ENCODE assay signal across 9 mouse cellular contexts in the genomic region with DNA sequence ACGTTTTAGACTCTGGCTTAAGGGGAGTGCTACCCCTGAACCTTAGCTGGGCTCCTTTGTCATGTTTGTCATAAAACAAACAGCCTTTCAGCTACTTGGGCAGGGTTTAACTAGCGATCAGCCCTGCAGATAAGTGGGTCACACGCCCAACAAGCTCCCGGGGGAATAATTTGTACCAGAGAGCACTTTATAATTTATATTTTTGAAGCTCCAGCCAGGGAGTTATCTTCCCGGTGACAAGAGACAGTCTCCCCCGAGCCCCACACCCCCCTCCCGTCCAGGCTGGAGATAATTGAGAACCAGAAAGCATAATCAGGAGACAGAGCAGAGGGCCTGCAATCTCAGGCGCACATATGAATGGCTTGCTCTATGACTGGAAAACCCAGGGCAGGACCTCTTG. TPM values are rescaled to one million over a fixed set of nuclear protein-coding genes. Genes with fewer than 3 reads are reported as not detected.
A peak's percentile ranks its signal among the peaks of the same experiment; 100 is the strongest.
DNase-seq lines count a peak whose midpoint lies in the region; ATAC-seq and TF ChIP-seq lines count a peak whose summit lies in the region.
"Had no signal": no experiment of that assay in that cellular context is flagged by ENCODE, and none has a peak within 500 bp of the region (broad histone marks: within the 10 kb centered on the region; RNA-seq: fewer than 3 reads in every experiment).

No protein-coding gene starts in this region.

- no peak for ATAC-seq in erythroblast, adult 5-6 weeks (replicated peaks; ENCODE audit: low FRiP score, poor library complexity, severe bottlenecking)
- ATAC-seq in limb, embryonic 11.5 days (ENCODE audit: insufficient number of reproducible peaks, low FRiP score, low TSS enrichment, low read depth) = no peak

- 31% methylated on average over 8 of the region's 8 CpGs for WGBS in limb, embryonic 11.5 days
- WGBS in small intestine, adult 2 months = 21% methylated on average over 8 of the region's 8 CpGs

- peaks cover 25% of the 10 kb centered on the region for H3K36me3 ChIP-seq in erythroblast, embryonic 14.5 days (ENCODE audit: control insufficient read depth)
- H3K36me3 ChIP-seq in limb, embryonic 11.5 days (ENCODE audit: control insufficient read depth, insufficient read depth, low read length) = no peaks in the 10 kb centered on the region
- no peaks in the 10 kb centered on the region for H3K36me3 ChIP-seq in small intestine, adult 2 months (ENCODE audit: control insufficient read depth, insufficient read depth, low read length)

- no peaks in the 10 kb centered on the region for H3K9me3 ChIP-seq in erythroblast, embryonic 14.5 days (ENCODE audit: control insufficient read depth, low read length)
- H3K9me3 ChIP-seq in limb, embryonic 11.5 days (ENCODE audit: control insufficient read depth, low read length) = no peaks in the 10 kb centered on the region
- H3K9me3 ChIP-seq: megakaryocyte, embryonic 14.5 days had no signal

- peak; percentile 44 to 54 for DNase-seq in kidney, postnatal 25 days
- DNase-seq in kidney, adult 9 months = no peak
- no peak for DNase-seq in limb, embryonic 11.5 days (ENCODE audit: low spot score)
- DNase-seq in urinary bladder, postnatal 14 days (ENCODE audit: low spot score) = no peak
- no peak for DNase-seq in lung, postnatal 10 days

- no peak for TF ChIP-seq POLR2A in small intestine, adult 2 months (IDR thresholded peaks at IDR 0.05; ENCODE audit: low read depth, low read length)

- H3K27ac ChIP-seq in limb, embryonic 11.5 days (replicated peaks; ENCODE audit: low read depth, low read length) = peak overlapping the region; percentile 31; the same call in 1 of the 2 replicates
- 0 out of 2 replicates have a peak overlapping the region, but pooled peaks have one; percentile 17 for H3K27ac ChIP-seq in small intestine, adult 2 months (ENCODE audit: insufficient read depth, low read depth, low read length)

- no peak overlapping the region for H3K4me2 ChIP-seq in limb, embryonic 11.5 days (ENCODE audit: low read depth, severe bottlenecking)

- peaks cover 8% of the 10 kb centered on the region for H3K27me3 ChIP-seq in erythroblast, embryonic 14.5 days (ENCODE audit: control insufficient read depth)
- H3K27me3 ChIP-seq in limb, embryonic 11.5 days (ENCODE audit: control insufficient read depth, insufficient read depth, low read length) = no peaks in the 10 kb centered on the region
- H3K27me3 ChIP-seq in small intestine, adult 2 months (ENCODE audit: control insufficient read depth, insufficient read depth, low read length) = no peaks in the 10 kb centered on the region
- H3K27me3 ChIP-seq: megakaryocyte, embryonic 14.5 days had no signal

- H3K4me3 ChIP-seq in erythroblast, embryonic 14.5 days (replicated peaks) = peak overlapping the region; percentile 54
- H3K4me3 ChIP-seq in limb, embryonic 11.5 days (ENCODE audit: low read depth, low read length) = no peak overlapping the region
- no peak overlapping the region for H3K4me3 ChIP-seq in small intestine, adult 2 months (ENCODE audit: low read depth, low read length)
- H3K4me3 ChIP-seq: megakaryocyte, embryonic 14.5 days had no signal

- peaks cover 99% of the 10 kb centered on the region for H3K4me1 ChIP-seq in erythroblast, embryonic 14.5 days (ENCODE audit: control insufficient read depth)
- H3K4me1 ChIP-seq in limb, embryonic 11.5 days (ENCODE audit: control insufficient read depth, insufficient read depth, low read length) = 0 out of 2 replicates have a peak, but pooled peaks cover 6% of the 10 kb centered on the region
- H3K4me1 ChIP-seq in small intestine, adult 2 months (ENCODE audit: control insufficient read depth, insufficient read depth, insufficient read length, low read length) = peaks cover 35% of the 10 kb centered on the region; the same call in 1 of the 2 replicates

- no peak overlapping the region for H3K9ac ChIP-seq in limb, embryonic 11.5 days (ENCODE audit: low read length)

- no peak for TF ChIP-seq CTCF in small intestine, adult 2 months (IDR thresholded peaks at IDR 0.05; ENCODE audit: extremely low read depth, insufficient read length, insufficient replicate concordance, low read depth, low read length)

RNA-seq across cellular contexts. Expression of a gene that starts 45.5 kb away (rescaled TPM):
- 72.6 and 76.6 TPM in 2 replicates for polyA plus RNA-seq in erythroblast, embryonic 14.5 days (2012)
- total RNA-seq in erythroblast, adult 5-6 weeks (2015; ENCODE audit: low replicate concordance) = 342 and 357 TPM in 2 replicates
- 725 and 933 TPM in 2 replicates for total RNA-seq in erythroblast, adult 5-6 weeks (2017; ENCODE audit: low replicate concordance)
- 19.1 and 21.5 TPM in 2 replicates for polyA plus RNA-seq in limb, embryonic 11.5 days (2014; fragmentation: Nextera tagmentation; extraction: Ambion mirVana)
- 38.9 and 160 TPM in 2 replicates for polyA plus RNA-seq in small intestine, adult 2 months (2012; rRNA removed)

Comparison
In these comparisons a context has a peak if more than half of its experiments do, and no peak if none do; other contexts are left out.
1. DNase-seq: peak in kidney, postnatal 25 days (2 of 2); none in kidney, adult 9 months (single experiment), limb, embryonic 11.5 days (single experiment), urinary bladder, postnatal 14 days (single experiment) and lung, postnatal 10 days (single experiment).